Mouse (Mus musculus): ENCODE data around the gene Tmem8b. TPM values are rescaled to one million over a fixed set of nuclear protein-coding genes. Genes with fewer than 3 reads are reported as not detected.

The Tmem8b gene
- polyA plus RNA-seq, 1 experiment from 2014 or later, result 2.7 TPM

DNA sequence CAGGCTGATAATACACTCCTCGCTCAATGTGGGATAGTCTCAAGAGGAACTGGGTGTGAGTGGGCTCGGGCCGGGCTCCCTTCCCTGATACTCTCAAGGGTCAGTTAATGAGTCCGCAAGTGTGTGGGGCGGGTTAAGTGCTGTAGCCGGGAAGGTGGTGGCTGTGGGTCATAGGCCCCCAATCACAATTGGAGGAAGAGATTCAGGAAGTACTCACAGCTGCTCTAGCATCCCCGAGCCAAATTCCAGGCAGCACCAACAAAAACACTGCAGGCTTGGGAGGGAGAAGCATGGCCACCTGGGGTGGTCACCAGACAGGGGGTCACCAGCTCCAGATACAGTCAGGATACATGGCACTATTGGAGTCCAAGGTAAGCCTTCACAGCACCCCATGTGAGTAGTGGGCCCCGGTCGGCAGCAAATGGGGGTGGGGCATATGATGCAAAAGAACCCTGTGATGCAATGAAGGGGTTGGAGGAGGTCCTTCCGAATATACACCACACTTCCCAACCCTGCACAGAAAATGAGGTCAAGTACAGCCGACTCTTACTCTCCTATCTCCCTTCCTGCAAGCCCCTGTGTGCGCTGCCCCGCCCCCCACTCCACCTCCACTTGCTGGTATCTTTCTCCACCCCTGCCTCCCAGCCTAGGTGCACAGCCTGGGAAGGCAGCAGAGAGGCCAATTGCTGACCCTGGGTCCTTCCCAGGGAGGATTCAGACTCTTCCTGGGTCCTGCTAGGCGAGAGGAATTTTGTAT, 61.2 kb downstream of the Tmem8b start, which contains the start of gene Spaar:
TSS of gene Spaar (plus strand) at position 241 of the 757 bp plus-strand sequence.
- DNase-seq (ENCODE audit: low spot score) (no peak), ATAC-seq (ENCODE audit: insufficient number of reproducible peaks, low FRiP score, low TSS enrichment, low read depth) (no peak)
- WGBS, result 69% methylated on average over 14 of the region's 14 CpGs
- Histone ChIP-seq H3K4me1 (ENCODE audit: control insufficient read depth, insufficient read depth, low read length) (0 out of 2 replicates have a peak, but pooled peaks cover 2% of the 10 kb centered on the region), H3K27me3 (ENCODE audit: control insufficient read depth, insufficient read depth, low read length) (no peaks in the 10 kb centered on the region), H3K4me2 (ENCODE audit: low read depth, severe bottlenecking) (no peak within 1 kb of the TSS), H3K27ac (replicated peaks; ENCODE audit: low read depth, low read length) (no peak within 1 kb of the TSS), H3K4me3 (ENCODE audit: low read depth, low read length) (no peak within 1 kb of the TSS), H3K9ac (ENCODE audit: low read length) (no peak within 1 kb of the TSS), H3K9me3 (ENCODE audit: control insufficient read depth, low read length) (no peaks in the 10 kb centered on the region), H3K36me3 (ENCODE audit: control insufficient read depth, insufficient read depth, low read length) (no peaks in the 10 kb centered on the region)

DNA sequence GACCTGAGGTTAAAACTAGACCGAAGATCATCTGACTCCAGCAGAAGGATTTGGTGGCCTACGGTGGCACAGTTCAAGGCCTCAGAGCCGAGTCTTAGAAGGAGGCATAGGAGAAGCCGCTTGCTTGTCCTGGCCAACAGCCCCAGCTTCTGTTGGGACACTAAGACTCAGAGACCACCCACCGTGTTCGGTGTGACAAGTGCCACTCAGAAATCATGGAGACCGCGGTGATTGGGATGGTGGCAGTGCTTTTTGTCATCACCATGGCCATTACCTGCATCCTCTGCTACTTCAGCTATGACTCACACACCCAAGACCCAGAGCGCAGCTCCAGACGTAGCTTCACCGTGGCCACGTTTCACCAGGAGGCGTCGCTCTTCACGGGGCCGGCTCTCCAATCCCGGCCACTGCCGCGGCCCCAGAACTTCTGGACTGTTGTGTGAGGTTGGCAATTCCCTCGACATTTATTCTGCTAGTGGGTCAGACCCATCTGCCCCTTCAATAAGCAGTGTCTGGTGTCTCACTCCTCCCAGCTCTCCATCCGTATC, 62.1 kb downstream of the Tmem8b start:
- 70% methylated on average over 21 of the region's 21 CpGs for WGBS
- Histone ChIP-seq H3K27me3 (ENCODE audit: control insufficient read depth, insufficient read depth, low read length) (no peaks in the 10 kb centered on the region), H3K36me3 (ENCODE audit: control insufficient read depth, insufficient read depth, low read length) (no peaks in the 10 kb centered on the region), H3K9ac (ENCODE audit: low read length) (no peak overlapping the region), H3K9me3 (ENCODE audit: control insufficient read depth, low read length) (no peaks in the 10 kb centered on the region), H3K4me3 (ENCODE audit: low read depth, low read length) (no peak overlapping the region), H3K4me2 (ENCODE audit: low read depth, severe bottlenecking) (no peak overlapping the region), H3K27ac (replicated peaks; ENCODE audit: low read depth, low read length) (no peak overlapping the region), H3K4me1 (ENCODE audit: control insufficient read depth, insufficient read depth, low read length) (0 out of 2 replicates have a peak, but pooled peaks cover 2% of the 10 kb centered on the region)
- ATAC-seq (ENCODE audit: insufficient number of reproducible peaks, low FRiP score, low TSS enrichment, low read depth) (no peak), DNase-seq (ENCODE audit: low spot score) (no peak)

DNA sequence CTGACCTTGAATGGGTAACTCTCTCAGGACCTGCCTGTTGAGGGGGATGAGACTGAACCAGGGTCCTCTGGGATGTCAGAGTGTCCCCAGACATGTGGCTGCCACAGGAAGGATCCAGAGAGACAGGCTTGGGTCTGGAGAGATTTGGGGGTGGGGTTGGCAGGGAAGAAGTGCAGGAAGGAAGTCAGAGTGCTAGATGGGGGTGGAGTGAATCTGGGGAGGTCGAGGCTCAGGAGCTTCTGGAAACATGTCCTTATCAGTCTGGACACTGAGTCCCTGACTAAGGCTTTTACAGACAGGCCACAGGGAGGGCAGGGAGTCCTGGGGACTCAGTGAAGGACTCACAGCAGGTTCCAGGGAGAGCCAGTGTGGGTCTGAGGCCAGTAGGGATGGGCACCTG, 63.4 kb downstream of the Tmem8b start:
- Histone ChIP-seq H3K4me1 (ENCODE audit: control insufficient read depth, insufficient read depth, low read length) (0 out of 2 replicates have a peak, but pooled peaks cover 5% of the 10 kb centered on the region), H3K27ac (replicated peaks; ENCODE audit: low read depth, low read length) (no peak overlapping the region), H3K4me3 (ENCODE audit: low read depth, low read length) (no peak overlapping the region), H3K36me3 (ENCODE audit: control insufficient read depth, insufficient read depth, low read length) (no peaks in the 10 kb centered on the region), H3K4me2 (ENCODE audit: low read depth, severe bottlenecking) (no peak overlapping the region), H3K27me3 (ENCODE audit: control insufficient read depth, insufficient read depth, low read length) (no peaks in the 10 kb centered on the region), H3K9me3 (ENCODE audit: control insufficient read depth, low read length) (no peaks in the 10 kb centered on the region), H3K9ac (ENCODE audit: low read length) (no peak overlapping the region)
- no peak for DNase-seq (ENCODE audit: low spot score)
- WGBS, result 40% methylated on average over 1 of the region's 1 CpGs
- no peak for ATAC-seq (ENCODE audit: insufficient number of reproducible peaks, low FRiP score, low TSS enrichment, low read depth)

DNA sequence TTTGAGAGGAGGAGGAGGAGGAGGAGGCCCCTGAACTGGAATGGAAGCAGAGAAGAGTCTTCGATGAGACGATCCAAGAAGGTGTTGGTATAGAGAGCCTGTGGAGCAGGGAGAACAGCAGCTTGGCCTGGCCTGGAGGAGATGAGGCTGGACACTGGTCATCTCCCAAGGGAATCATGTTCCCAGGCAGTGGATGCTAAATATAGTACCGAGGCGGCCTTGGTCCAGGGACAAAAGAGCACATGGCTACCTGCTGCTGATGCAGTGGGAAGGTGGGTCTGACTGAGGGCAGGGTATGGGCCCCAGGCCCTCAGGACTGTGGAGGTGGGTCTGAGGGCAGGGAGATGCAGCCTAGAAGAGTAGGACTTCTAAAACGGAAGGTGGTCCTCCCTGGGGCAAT, 64.4 kb downstream of the Tmem8b start:
- Histone ChIP-seq H3K4me2 (ENCODE audit: low read depth, severe bottlenecking) (no peak overlapping the region), H3K4me1 (ENCODE audit: control insufficient read depth, insufficient read depth, low read length) (0 out of 2 replicates have a peak, but pooled peaks cover 5% of the 10 kb centered on the region), H3K9me3 (ENCODE audit: control insufficient read depth, low read length) (no peaks in the 10 kb centered on the region), H3K27ac (replicated peaks; ENCODE audit: low read depth, low read length) (no peak overlapping the region), H3K4me3 (ENCODE audit: low read depth, low read length) (no peak overlapping the region), H3K36me3 (ENCODE audit: control insufficient read depth, insufficient read depth, low read length) (no peaks in the 10 kb centered on the region), H3K9ac (ENCODE audit: low read length) (no peak overlapping the region), H3K27me3 (ENCODE audit: control insufficient read depth, insufficient read depth, low read length) (no peaks in the 10 kb centered on the region)
- ATAC-seq (ENCODE audit: insufficient number of reproducible peaks, low FRiP score, low TSS enrichment, low read depth) (no peak), DNase-seq (ENCODE audit: low spot score) (no peak)
- WGBS, result 86% methylated on average over 5 of the region's 5 CpGs

DNA sequence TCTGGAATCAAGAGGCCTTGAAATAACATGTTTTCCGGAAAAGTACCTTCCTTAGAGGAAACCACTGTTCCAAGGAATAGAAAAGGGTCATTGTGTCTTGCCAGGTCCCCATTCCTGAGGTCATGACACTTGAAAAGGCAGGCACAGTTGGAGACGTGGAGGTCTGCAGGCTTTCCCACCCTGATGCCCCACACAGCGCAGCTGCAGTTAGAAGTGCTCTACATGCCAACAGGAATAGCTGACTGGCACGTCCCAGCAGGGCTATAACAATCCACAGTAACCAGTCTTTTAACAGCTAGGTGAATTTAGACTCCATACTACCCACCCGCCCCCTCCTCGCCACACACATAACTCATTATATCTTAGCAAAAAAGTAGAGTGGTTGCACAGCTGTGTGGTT, 68.4 kb downstream of the Tmem8b start:
- peak overlapping the region; percentile 68; the same call in 1 of the 2 replicates for H3K27ac ChIP-seq (replicated peaks; ENCODE audit: low read depth, low read length)
- 0 out of 2 replicates have a peak, but pooled peaks cover 3% of the 10 kb centered on the region for H3K4me1 ChIP-seq (ENCODE audit: control insufficient read depth, insufficient read depth, low read length)
- DNase-seq (ENCODE audit: low spot score) (no peak), ATAC-seq (ENCODE audit: insufficient number of reproducible peaks, low FRiP score, low TSS enrichment, low read depth) (no peak; the same call in 1 of the 2 replicates)
- no peak overlapping the region for H3K4me2 ChIP-seq (ENCODE audit: low read depth, severe bottlenecking)
- H3K9me3 ChIP-seq (ENCODE audit: control insufficient read depth, low read length), result no peaks in the 10 kb centered on the region
- H3K9ac ChIP-seq (ENCODE audit: low read length), result no peak overlapping the region
- H3K4me3 ChIP-seq (ENCODE audit: low read depth, low read length), result no peak overlapping the region
- H3K27me3 ChIP-seq (ENCODE audit: control insufficient read depth, insufficient read depth, low read length), result no peaks in the 10 kb centered on the region
- WGBS, result 78% methylated on average over 6 of the region's 6 CpGs
- H3K36me3 ChIP-seq (ENCODE audit: control insufficient read depth, insufficient read depth, low read length), result no peaks in the 10 kb centered on the region

DNA sequence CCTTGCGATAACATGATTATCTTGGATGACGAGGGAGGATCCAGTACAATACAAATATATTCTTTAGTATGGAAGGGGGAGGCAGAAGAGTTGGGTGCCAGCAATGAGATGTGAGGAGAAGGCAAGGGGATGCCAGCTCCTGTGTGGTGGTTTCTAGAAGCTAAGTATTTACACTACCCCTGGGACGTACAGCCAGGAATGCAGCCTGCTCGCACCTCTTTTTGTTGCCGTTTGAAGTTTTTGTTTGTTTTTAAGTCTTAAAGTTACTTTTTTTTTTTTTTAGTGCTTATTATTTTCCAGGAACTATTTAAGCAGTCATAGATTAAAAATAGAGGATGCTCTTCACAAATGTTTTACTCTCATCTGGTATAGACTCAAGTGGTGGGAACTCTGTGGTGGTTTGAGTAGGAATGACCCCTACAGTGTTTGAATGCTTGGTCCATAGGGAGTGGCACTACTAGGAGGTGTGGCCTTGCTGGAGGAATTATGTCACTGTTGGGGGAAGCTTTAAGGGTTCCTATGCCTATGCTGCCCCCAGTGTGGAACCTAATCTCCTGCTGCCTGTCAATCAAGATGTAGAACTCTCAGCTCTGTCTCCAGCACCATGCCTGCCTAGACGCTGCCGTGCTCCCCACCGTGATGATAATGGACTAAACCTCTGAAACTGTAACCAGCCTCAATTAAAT, 70.4 kb downstream of the Tmem8b start:
- no peak overlapping the region for H3K27ac ChIP-seq (replicated peaks; ENCODE audit: low read depth, low read length)
- H3K9me3 ChIP-seq (ENCODE audit: control insufficient read depth, low read length), result no peaks in the 10 kb centered on the region
- no peaks in the 10 kb centered on the region for H3K36me3 ChIP-seq (ENCODE audit: control insufficient read depth, insufficient read depth, low read length)
- no peaks in the 10 kb centered on the region for H3K27me3 ChIP-seq (ENCODE audit: control insufficient read depth, insufficient read depth, low read length)
- no peak for DNase-seq (ENCODE audit: low spot score)
- H3K4me2 ChIP-seq (ENCODE audit: low read depth, severe bottlenecking), result no peak overlapping the region
- 75% methylated on average over 8 of the region's 8 CpGs for WGBS
- no peak overlapping the region for H3K4me3 ChIP-seq (ENCODE audit: low read depth, low read length)
- no peak overlapping the region for H3K9ac ChIP-seq (ENCODE audit: low read length)
- no peak for ATAC-seq (ENCODE audit: insufficient number of reproducible peaks, low FRiP score, low TSS enrichment, low read depth)
- H3K4me1 ChIP-seq (ENCODE audit: control insufficient read depth, insufficient read depth, low read length), result 0 out of 2 replicates have a peak, but pooled peaks cover 3% of the 10 kb centered on the region

DNA sequence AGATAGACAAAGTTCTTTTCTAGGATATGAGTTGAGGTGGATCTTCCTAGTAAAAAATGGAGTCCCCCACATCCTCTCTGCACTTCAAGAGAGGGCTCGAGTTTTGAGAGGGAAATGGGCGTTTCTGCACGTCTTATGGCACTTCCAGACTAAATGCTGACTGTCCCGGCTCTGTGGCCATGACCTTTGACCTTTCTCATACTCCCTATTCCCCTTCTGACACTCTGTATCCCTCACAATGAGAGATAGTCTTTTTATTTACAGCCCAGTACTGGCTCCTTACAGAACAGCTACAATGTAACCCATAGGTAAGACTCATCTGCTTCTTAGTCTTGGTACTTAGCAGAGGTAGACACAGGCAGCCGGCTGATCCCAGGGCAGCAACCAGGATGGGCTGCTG, 72.8 kb downstream of the Tmem8b start:
- DNase-seq (ENCODE audit: low spot score) (no peak), ATAC-seq (ENCODE audit: insufficient number of reproducible peaks, low FRiP score, low TSS enrichment, low read depth) (no peak)
- Histone ChIP-seq H3K4me2 (ENCODE audit: low read depth, severe bottlenecking) (no peak overlapping the region), H3K4me1 (ENCODE audit: control insufficient read depth, insufficient read depth, low read length) (0 out of 2 replicates have a peak, but pooled peaks cover 3% of the 10 kb centered on the region), H3K9me3 (ENCODE audit: control insufficient read depth, low read length) (no peaks in the 10 kb centered on the region), H3K9ac (ENCODE audit: low read length) (no peak overlapping the region), H3K4me3 (ENCODE audit: low read depth, low read length) (no peak overlapping the region), H3K27me3 (ENCODE audit: control insufficient read depth, insufficient read depth, low read length) (no peaks in the 10 kb centered on the region), H3K27ac (replicated peaks; ENCODE audit: low read depth, low read length) (no peak overlapping the region), H3K36me3 (ENCODE audit: control insufficient read depth, insufficient read depth, low read length) (no peaks in the 10 kb centered on the region)
- WGBS, result 71% methylated on average over 5 of the region's 5 CpGs
